Mouse (Mus musculus) midbrain, embryonic 16.5 days (tissue): ENCODE measurements around the gene Uqcrc1. TPM values are rescaled to one million over a fixed set of nuclear protein-coding genes. Genes with fewer than 3 reads are reported as not detected.

Source experiments
- ATAC-seq: fragments of 200-750 bp; cut with Nextera tagmentation; 2 replicates; pipeline ENCODE4 v1.8.0; 2017; ENCODE audit warnings: moderate TSS enrichment
- H3K27ac ChIP-seq: fragments of 300-500 bp; sonication (generic); 2 replicates; pipeline ENCODE4 v1.5.1; 2014; ENCODE audit warnings: mild to moderate bottlenecking, low read length, mixed read lengths
- H3K27me3 ChIP-seq: fragments of 300-500 bp; sonication (generic); 2 replicates; pipeline ENCODE4 v1.6.1; 2014; ENCODE audit warnings: low read depth, low read length, mixed read lengths; ENCODE audit not compliant: control insufficient read depth, insufficient read depth
- H3K36me3 ChIP-seq: fragments of 300-500 bp; sonication (generic); 2 replicates; pipeline ENCODE4 v1.6.1; 2014; ENCODE audit warnings: mild to moderate bottlenecking, low read length, moderate library complexity, mixed read lengths; ENCODE audit not compliant: control insufficient read depth, insufficient read depth
- H3K4me1 ChIP-seq: fragments of 300-500 bp; sonication (generic); 2 replicates; pipeline ENCODE4 v1.6.1; 2014; ENCODE audit warnings: mild to moderate bottlenecking, low read length, mixed read lengths; ENCODE audit not compliant: control insufficient read depth, insufficient read depth
- H3K4me2 ChIP-seq: fragments of 300-500 bp; sonication (generic); 2 replicates; pipeline ENCODE4 v1.6.1; 2014; ENCODE audit warnings: mild to moderate bottlenecking, low read length, mixed read lengths
- H3K4me3 ChIP-seq: fragments of 300-500 bp; sonication (generic); 2 replicates; pipeline ENCODE4 v1.5.1; 2014; ENCODE audit warnings: low read depth, mild to moderate bottlenecking, low read length, moderate library complexity, mixed read lengths
- H3K9ac ChIP-seq: fragments of 300-500 bp; sonication (generic); 2 replicates; pipeline ENCODE4 v1.6.1; 2014; ENCODE audit warnings: low read depth, low read length, mixed read lengths
- H3K9me3 ChIP-seq: fragments of 300-500 bp; sonication (generic); replicated peaks from 2 replicates; pipeline ENCODE4 v1.6.1; 2014; ENCODE audit warnings: mild to moderate bottlenecking, low read length, mixed read lengths; ENCODE audit not compliant: control insufficient read depth, poor library complexity, severe bottlenecking
- WGBS: fragments of 180-500 bp; shearing (Covaris S2); extraction: QIAGEN DNeasy Blood & Tissue Kit; methylation state at CpG from one replicate; pipeline ENCODE4 v1.1.7; 2014; 5-methylcytosine and 5-hydroxymethylcytosine counted together
- polyA plus RNA-seq: library from polyadenylated mRNA; unstranded; fragments of >200 nt; fragmentation: Nextera tagmentation; extraction: Ambion mirVana; gene quantifications from 2 replicates; pipeline ENCODE4 v1.2.1, GENCODE M21; 2015

The Uqcrc1 gene
- polyA plus RNA-seq, 1 experiment from 2014 or later = 452 TPM

DNA sequence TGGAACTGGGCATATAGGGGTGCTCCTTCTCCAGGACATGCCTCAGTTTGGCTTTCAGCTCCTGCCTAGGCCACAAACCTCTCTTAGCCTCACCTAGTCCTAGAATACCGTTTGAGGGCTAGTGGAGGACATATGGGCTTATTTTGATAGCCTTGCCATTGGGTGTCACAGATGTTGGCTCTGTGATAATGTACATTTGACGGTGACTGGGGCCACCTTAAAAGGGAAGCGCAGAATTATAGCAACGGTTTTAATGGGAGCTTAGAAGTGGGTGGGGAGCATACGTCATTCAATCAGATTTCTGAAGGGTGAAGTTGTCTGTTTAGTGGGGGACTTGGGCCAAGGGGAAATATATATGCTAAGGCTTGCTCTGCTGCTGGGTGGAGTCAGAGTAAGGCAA lies 9.2 kb downstream of the Uqcrc1 start:
- H3K27me3 ChIP-seq = no peaks in the 10 kb centered on the region
- H3K4me3 ChIP-seq = no peak overlapping the region
- no peak overlapping the region for H3K4me2 ChIP-seq
- peaks cover 73% of the 10 kb centered on the region for H3K36me3 ChIP-seq
- H3K27ac ChIP-seq = no peak overlapping the region
- no peak for ATAC-seq
- H3K9me3 ChIP-seq = no peaks in the 10 kb centered on the region
- no peaks in the 10 kb centered on the region for H3K4me1 ChIP-seq
- WGBS = 91% methylated on average over 5 of the region's 5 CpGs
- H3K9ac ChIP-seq = no peak overlapping the region

DNA sequence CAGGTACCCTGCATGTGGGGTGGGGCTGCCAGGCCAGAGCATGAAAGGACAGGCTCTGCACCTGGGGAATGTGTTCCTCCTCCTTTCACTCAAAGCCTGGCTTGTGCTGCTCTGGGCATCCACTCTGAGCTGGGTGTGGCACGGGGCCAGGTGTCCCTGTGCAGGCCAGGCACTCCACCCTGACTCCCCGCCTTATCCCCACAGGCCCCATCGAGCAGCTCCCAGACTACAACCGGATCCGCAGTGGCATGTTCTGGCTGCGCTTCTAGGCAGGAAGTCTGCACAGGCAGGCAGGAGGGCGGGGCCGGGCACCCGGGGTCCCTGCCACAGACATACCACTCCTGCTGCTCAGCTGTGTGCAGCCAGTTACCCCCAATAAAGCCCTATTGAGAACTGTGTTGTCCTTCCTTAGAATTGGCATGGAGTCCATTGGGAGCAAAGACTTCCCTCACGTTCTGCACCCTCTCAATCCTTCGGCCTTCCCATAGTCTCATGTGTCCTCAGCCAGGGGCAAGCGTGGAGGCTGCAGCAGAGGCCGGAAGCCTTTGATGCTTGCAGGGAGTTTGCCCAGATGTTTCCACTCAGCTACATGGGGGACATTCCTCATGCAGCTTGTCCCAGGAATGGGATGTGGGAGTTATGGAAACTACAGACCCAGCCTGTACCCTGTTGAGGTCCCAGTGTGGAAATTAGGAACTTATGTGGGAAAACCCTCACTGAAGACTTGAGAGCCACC lies 13.0 kb downstream of the Uqcrc1 start:
- no peak for ATAC-seq
- no peak overlapping the region for H3K4me3 ChIP-seq
- H3K9ac ChIP-seq = no peak overlapping the region
- 91% methylated on average over 13 of the region's 13 CpGs for WGBS
- H3K27ac ChIP-seq = no peak overlapping the region
- peaks cover 19% of the 10 kb centered on the region for H3K27me3 ChIP-seq
- H3K9me3 ChIP-seq = no peaks in the 10 kb centered on the region
- no peak overlapping the region for H3K4me2 ChIP-seq
- H3K36me3 ChIP-seq = peaks cover 54% of the 10 kb centered on the region
- H3K4me1 ChIP-seq = no peaks in the 10 kb centered on the region

DNA sequence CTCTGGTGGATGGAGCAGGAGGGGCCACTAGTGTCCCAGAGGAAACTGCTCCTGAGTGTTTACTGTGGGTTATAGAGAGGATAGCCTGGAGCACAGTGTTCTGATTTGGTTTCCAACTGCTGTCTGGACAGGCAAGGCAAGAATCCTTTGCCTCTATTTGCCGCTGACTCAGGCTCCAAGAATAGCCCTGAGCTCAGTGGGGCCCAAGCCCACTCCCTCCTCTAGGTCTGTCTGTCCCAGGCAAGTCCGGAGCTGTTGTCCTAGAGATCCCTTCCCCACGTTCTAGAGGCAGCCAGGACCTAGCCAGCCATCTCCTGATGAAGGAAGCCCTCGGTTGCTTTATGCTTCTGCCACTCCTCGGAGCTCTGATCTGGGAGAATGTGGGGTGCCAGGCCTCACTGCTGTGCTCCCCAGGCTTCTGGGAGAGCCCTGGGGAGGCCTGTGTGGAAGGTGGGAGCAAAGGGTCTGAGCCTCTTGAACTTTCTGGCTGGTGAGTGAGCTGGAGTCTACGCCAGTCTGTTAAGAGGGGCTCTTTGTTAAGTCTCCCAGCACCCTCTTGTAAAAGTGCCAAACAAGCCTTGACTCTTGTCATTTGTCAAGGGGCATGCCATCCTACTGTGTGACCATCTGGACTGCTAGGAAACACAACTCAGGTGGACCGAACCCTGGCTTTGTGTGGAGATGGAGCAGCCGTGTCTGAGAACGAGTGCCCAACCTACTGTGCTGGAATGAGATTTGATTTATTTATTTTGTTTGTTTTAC lies 13.7 kb downstream of the Uqcrc1 start:
- peaks cover 47% of the 10 kb centered on the region for H3K36me3 ChIP-seq
- 90% methylated on average over 9 of the region's 9 CpGs for WGBS
- H3K27ac ChIP-seq = no peak overlapping the region
- peaks cover 19% of the 10 kb centered on the region for H3K27me3 ChIP-seq
- H3K4me1 ChIP-seq = no peaks in the 10 kb centered on the region
- no peaks in the 10 kb centered on the region for H3K9me3 ChIP-seq
- no peak for ATAC-seq
- no peak overlapping the region for H3K9ac ChIP-seq
- H3K4me2 ChIP-seq = no peak overlapping the region
- no peak overlapping the region for H3K4me3 ChIP-seq

DNA sequence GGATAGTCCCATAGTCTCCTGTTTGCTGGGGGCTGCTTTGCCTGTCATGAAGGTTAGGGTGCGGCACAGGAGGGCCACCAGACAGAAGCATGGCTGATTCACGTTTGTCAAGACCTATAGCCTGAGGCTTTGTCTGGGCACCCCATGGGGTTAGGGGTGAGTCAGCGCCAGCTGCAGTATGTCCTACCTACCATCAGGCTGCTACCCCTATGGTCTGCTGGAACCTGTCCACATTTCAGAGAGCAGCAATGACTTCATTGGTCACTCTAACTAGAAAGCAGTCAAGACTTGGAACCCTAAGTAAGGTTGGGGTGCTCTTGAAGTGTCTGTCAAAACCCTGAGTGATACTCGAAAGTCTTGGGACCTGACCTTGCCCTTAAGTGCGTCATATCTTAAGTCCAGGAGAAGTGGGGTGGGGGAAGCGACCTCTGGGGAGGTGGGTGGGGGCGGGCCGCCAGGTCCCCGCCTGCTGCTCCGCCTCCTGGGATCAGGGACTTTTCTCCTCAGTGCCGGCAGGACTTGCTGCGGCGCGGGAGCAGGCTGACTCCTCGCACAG lies 16.7 kb downstream of the Uqcrc1 start, which contains the start of gene Col7a1:
Col7a1 (plus strand) TSS at position 506 of the 556 bp plus-strand sequence.
- Histone ChIP-seq H3K36me3 (peaks cover 23% of the 10 kb centered on the region), H3K4me2 (no peak within 1 kb of the TSS), H3K9me3 (no peaks in the 10 kb centered on the region), H3K4me1 (no peaks in the 10 kb centered on the region), H3K9ac (peak within 1 kb of the TSS; percentile 41; the same call in 1 of the 2 replicates), H3K27ac (no peak within 1 kb of the TSS), H3K27me3 (peaks cover 19% of the 10 kb centered on the region), H3K4me3 (no peak within 1 kb of the TSS)
- ATAC-seq = no peak
- WGBS = 10% methylated on average over 15 of the region's 15 CpGs

DNA sequence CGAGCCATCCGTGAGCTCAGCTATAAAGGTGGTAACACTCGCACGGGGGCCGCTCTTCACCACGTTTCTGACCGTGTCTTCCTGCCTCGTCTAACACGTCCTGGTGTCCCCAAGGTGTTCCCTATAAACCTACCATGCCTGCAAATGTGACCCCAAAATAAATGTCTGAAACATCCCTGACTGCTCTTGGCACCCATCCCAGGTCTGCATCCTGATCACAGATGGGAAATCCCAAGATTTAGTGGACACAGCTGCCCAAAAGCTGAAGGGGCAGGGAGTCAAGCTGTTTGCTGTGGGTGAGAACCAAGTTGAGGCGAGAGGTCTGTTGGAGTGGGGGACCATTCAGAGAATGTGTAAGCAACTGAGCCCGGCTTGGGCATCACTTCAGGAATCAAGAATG lies 18.8 kb downstream of the Uqcrc1 start:
- H3K27me3 ChIP-seq = peaks cover 19% of the 10 kb centered on the region
- no peak overlapping the region for H3K4me2 ChIP-seq
- H3K4me3 ChIP-seq = no peak overlapping the region
- H3K9me3 ChIP-seq = no peaks in the 10 kb centered on the region
- H3K36me3 ChIP-seq = peaks cover 3% of the 10 kb centered on the region
- H3K9ac ChIP-seq = no peak overlapping the region
- H3K4me1 ChIP-seq = no peaks in the 10 kb centered on the region
- H3K27ac ChIP-seq = no peak overlapping the region
- WGBS = 81% methylated on average over 11 of the region's 11 CpGs
- no peak for ATAC-seq

DNA sequence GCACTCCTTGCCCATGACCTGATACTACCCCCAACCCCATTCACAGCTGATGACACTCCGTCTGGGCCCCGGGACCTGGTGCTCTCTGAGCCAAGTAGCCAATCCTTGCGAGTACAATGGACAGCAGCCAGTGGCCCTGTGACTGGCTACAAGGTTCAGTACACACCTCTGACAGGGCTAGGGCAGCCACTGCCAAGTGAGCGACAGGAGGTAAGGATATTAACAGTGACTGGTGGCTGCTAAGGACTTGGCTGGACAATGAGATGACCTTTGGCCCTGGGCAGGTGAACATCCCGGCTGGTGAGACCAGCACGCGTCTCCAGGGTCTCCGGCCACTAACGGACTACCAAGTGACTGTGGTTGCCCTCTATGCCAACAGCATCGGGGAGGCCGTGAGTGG lies 19.4 kb downstream of the Uqcrc1 start:
- Histone ChIP-seq H3K9me3 (no peaks in the 10 kb centered on the region), H3K4me3 (no peak overlapping the region), H3K27ac (no peak overlapping the region), H3K4me1 (no peaks in the 10 kb centered on the region), H3K36me3 (no peaks in the 10 kb centered on the region; the same call in 1 of the 2 replicates), H3K27me3 (peaks cover 19% of the 10 kb centered on the region), H3K9ac (no peak overlapping the region), H3K4me2 (no peak overlapping the region)
- WGBS = 89% methylated on average over 11 of the region's 11 CpGs
- ATAC-seq = no peak

DNA sequence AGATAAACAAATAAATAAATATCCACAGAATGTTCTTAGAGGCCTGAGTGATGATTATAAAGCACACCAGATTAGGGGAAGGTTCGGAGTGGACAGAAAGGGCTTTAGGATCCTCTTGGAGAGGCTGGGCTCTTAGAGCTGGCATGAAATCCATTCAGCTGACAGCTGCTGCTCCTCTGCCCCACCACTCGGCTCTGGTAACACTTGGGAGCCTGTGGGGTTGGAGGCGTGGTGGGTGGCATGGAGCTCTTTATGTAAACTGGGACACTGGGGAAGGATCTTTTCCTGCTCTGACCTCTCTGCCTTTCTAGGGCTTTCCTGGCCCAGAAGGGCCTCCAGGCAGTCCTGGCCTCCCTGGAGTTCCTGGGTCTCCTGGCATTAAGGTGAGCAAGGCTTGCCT lies 27.1 kb downstream of the Uqcrc1 start:
- no peak for ATAC-seq
- Histone ChIP-seq H3K4me3 (no peak overlapping the region), H3K4me2 (no peak overlapping the region), H3K27me3 (no peaks in the 10 kb centered on the region), H3K27ac (no peak overlapping the region), H3K9me3 (no peaks in the 10 kb centered on the region), H3K9ac (no peak overlapping the region), H3K4me1 (no peaks in the 10 kb centered on the region), H3K36me3 (no peaks in the 10 kb centered on the region)
- 75% methylated on average over 3 of the region's 3 CpGs for WGBS

DNA sequence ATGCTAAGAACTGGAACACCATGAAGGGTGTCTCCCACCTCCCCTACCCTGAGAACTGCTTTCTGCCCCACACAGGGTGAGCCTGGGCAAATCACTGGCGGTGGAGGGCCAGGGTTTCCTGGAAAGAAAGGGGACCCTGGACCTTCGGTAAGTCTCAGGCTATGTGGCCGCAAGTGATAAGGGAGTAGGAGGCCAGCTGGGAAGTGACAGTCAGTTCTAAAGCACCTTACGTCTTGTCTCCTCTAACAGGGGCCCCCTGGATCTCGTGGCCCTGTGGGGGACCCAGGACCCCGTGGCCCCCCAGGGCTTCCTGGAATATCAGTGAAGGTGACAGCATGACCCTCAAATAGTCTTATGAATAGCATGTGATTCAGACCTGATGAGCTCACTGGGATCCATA lies 27.9 kb downstream of the Uqcrc1 start:
- H3K9ac ChIP-seq = no peak overlapping the region
- no peaks in the 10 kb centered on the region for H3K36me3 ChIP-seq
- H3K4me2 ChIP-seq = no peak overlapping the region
- no peaks in the 10 kb centered on the region for H3K9me3 ChIP-seq
- no peak overlapping the region for H3K4me3 ChIP-seq
- H3K27ac ChIP-seq = no peak overlapping the region
- H3K27me3 ChIP-seq = no peaks in the 10 kb centered on the region
- no peak for ATAC-seq
- 87% methylated on average over 6 of the region's 6 CpGs for WGBS
- no peaks in the 10 kb centered on the region for H3K4me1 ChIP-seq

DNA sequence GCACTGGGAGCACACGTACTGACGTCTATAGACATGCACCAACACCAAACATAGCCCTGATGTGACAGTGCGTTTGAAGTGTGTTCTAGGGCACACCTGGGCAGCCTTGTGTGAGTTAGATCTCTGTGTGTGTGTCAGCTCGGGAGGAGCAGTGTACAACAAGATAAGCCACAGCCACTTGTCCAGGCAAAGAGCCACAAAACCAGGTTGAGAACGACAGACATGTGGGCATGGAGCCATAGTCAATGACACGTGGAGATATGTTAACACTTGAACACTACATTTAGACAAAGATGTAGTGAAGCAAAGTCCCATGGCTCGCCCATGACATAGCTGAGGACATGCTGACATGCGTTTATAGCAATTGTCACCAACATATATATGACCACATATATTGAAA lies 34.2 kb downstream of the Uqcrc1 start:
- no peak for ATAC-seq
- no peak overlapping the region for H3K4me3 ChIP-seq
- no peak overlapping the region for H3K9ac ChIP-seq
- no peaks in the 10 kb centered on the region for H3K27me3 ChIP-seq
- H3K4me1 ChIP-seq = no peaks in the 10 kb centered on the region
- no peaks in the 10 kb centered on the region for H3K9me3 ChIP-seq
- no peaks in the 10 kb centered on the region for H3K36me3 ChIP-seq
- H3K4me2 ChIP-seq = no peak overlapping the region
- WGBS = 88% methylated on average over 8 of the region's 8 CpGs
- no peak overlapping the region for H3K27ac ChIP-seq
